Mouse (Mus musculus): ENCODE measurements around the gene Gm21977.
"Not testable (repeated sequence)": the region's sequence is repeated elsewhere in the genome, so short reads cannot be mapped to it uniquely, and the experiment has no call there.

Gene Gm21977

GRCm38 (mm10) chr14:42853377-42853776 lies at the start of gene Gm21977:
Gene Gm21977 (minus strand): TSS chr14:42853477.
- not testable (repeated sequence) for DNase-seq (ENCODE audit: low spot score)
